Mouse (Mus musculus): ENCODE measurements around the gene Olfml2b. TPM values are rescaled to one million over a fixed set of nuclear protein-coding genes. Genes with fewer than 3 reads are reported as not detected.

The Olfml2b gene
- 10 to 100 TPM; 22.9 to 28.6 TPM for total RNA-seq (2021)
- long read RNA-seq, experiment 1, transcript Olfml2b-201 (8 exons, 3,095 nt) = major isoform, 12 of 20 reads
- long read RNA-seq, experiment 1, partial matches to known transcripts = 7 of 20 reads
- long read RNA-seq, experiment 1, other reads (novel, unspliced or antisense) = 1 of 20 reads
- long read RNA-seq, experiment 2, transcript Olfml2b-201 (8 exons, 3,095 nt) = major isoform, 32 of 51 reads
- long read RNA-seq, experiment 2, partial matches to known transcripts = 12 of 51 reads
- long read RNA-seq, experiment 2, other reads (novel, unspliced or antisense) = 7 of 51 reads

- DNase-seq (ENCODE audit: low spot score in 2 of 2) = peak; percentile 70
These were observed at the start of gene Olfml2b for GRCm38 (mm10) chr1:170644255-170645205. Gene Olfml2b, plus strand, starts transcription at chr1:170644532.

GRCm38 (mm10) chr1:170594575-170594974 lies 49.8 kb upstream of the Olfml2b start:
- no peak for DNase-seq (ENCODE audit: low spot score in 2 of 2)

GRCm38 (mm10) chr1:170605228-170606001 lies 38.9 kb upstream of the Olfml2b start:
- no peak for DNase-seq (ENCODE audit: low spot score in 2 of 2)

- DNase-seq (ENCODE audit: low spot score in 2 of 2) = no peak
These were observed 37.0 kb upstream of the Olfml2b start for GRCm38 (mm10) chr1:170607231-170607917.

- DNase-seq (ENCODE audit: low spot score in 2 of 2) = no peak
These were observed 35.8 kb upstream of the Olfml2b start for GRCm38 (mm10) chr1:170608461-170609071.

GRCm38 (mm10) chr1:170609872-170610271 lies 34.5 kb upstream of the Olfml2b start:
- DNase-seq (ENCODE audit: low spot score in 2 of 2) = no peak

- DNase-seq (ENCODE audit: low spot score in 2 of 2) = no peak
These were observed 34.0 kb upstream of the Olfml2b start for GRCm38 (mm10) chr1:170610289-170610688.

- no peak for DNase-seq (ENCODE audit: low spot score in 2 of 2)
These were observed 33.6 kb upstream of the Olfml2b start for GRCm38 (mm10) chr1:170610695-170611094.

GRCm38 (mm10) chr1:170611631-170612030 lies 32.7 kb upstream of the Olfml2b start:
- DNase-seq (ENCODE audit: low spot score in 2 of 2) = no peak

- peak; percentile 24 to 39 for DNase-seq (ENCODE audit: low spot score in 2 of 2)
These were observed 31.1 kb upstream of the Olfml2b start for GRCm38 (mm10) chr1:170612968-170613872.

GRCm38 (mm10) chr1:170619686-170620374 lies 24.5 kb upstream of the Olfml2b start:
- no peak for DNase-seq (ENCODE audit: low spot score in 2 of 2)

- no peak for DNase-seq (ENCODE audit: low spot score in 2 of 2)
These were observed 21.4 kb upstream of the Olfml2b start for GRCm38 (mm10) chr1:170622934-170623333.

- no peak for DNase-seq (ENCODE audit: low spot score in 2 of 2)
These were observed 20.9 kb upstream of the Olfml2b start for GRCm38 (mm10) chr1:170623432-170623831.

- no peak for DNase-seq (ENCODE audit: low spot score in 2 of 2)
These were observed 13.8 kb upstream of the Olfml2b start for GRCm38 (mm10) chr1:170630489-170630888.

GRCm38 (mm10) chr1:170631571-170631970 lies 12.8 kb upstream of the Olfml2b start:
- DNase-seq (ENCODE audit: low spot score in 2 of 2) = no peak

GRCm38 (mm10) chr1:170632385-170632784 lies 11.9 kb upstream of the Olfml2b start:
- DNase-seq (ENCODE audit: low spot score in 2 of 2) = peak; percentile 40 to 65

GRCm38 (mm10) chr1:170632856-170633255 lies 11.5 kb upstream of the Olfml2b start:
- DNase-seq (ENCODE audit: low spot score in 2 of 2) = no peak

GRCm38 (mm10) chr1:170638941-170639340 lies 5.4 kb upstream of the Olfml2b start:
- no peak for DNase-seq (ENCODE audit: low spot score in 2 of 2)

All from adrenal gland, postnatal 4 days (tissue).